Mouse (Mus musculus): ENCODE data around the gene Ap1g2. TPM values are rescaled to one million over a fixed set of nuclear protein-coding genes. Genes with fewer than 3 reads are reported as not detected.

Ap1g2 gene
- polyA plus RNA-seq, 1 experiment, result 112 TPM

DNA sequence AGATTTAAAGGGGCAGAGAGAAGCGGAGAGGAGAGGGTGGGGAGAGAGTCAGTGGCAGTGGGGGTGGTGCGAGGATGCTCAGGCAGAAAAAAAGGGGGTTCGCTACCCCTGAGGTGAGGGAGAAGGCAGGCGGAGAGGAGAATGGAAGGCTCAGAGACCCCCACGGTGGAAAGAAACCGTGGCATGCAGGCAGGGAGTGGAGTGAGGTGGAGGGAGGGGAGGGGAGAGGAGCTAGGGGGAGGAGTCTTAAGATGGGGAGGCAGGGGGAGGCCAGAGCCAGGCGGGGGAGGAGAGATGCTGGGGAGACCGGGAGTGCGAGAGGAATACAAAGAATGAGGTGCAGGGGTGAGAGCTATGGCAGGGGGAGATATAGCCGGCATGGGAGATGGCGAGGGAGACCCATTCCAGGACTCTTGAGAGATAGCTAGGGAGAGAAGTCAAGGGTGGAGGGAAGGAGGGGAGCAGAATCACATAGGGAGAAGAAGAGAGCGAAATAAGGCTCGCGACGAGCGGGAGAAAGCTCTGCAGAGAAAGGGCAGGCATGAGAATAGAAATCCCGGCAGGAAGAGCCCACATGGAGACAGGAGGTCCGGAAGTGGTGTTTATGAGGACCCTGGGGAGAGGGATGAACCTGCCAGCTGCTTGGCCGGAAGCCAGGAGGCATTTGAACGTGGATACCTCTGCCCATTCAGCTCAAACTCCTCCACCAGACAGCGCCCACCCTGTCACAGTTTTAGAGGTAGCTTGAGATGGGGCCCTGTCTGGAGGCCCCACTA is 10.2 kb upstream of the Ap1g2 start, which contains the start of gene Jph4:
Gene Jph4, minus strand, starts transcription at position 511 of the 776 bp plus-strand sequence.
- TF ChIP-seq CTCF (IDR thresholded peaks at IDR 0.05; ENCODE audit: control insufficient read depth, insufficient read depth, low read length) (no peak), POLR2A (IDR thresholded peaks at IDR 0.05; ENCODE audit: borderline replicate concordance, control insufficient read depth, low read depth, low read length) (no peak)
- Histone ChIP-seq H3K4me1 (ENCODE audit: control insufficient read depth, insufficient read depth, low read length) (no peaks in the 10 kb centered on the region), H3K27ac (ENCODE audit: control insufficient read depth, insufficient read depth, low read depth, low read length, poor library complexity) (no peak within 1 kb of the TSS), H3K4me3 (replicated peaks; ENCODE audit: control insufficient read depth, low read depth, low read length) (no peak within 1 kb of the TSS)
- 41% methylated on average over 21 of the region's 21 CpGs for WGBS

GRCm38 (mm10) chr14:55115846-55116245 is 9.5 kb upstream of the Ap1g2 start:
- WGBS, result 10% methylated on average over 8 of the region's 8 CpGs
- H3K4me3 ChIP-seq (replicated peaks; ENCODE audit: control insufficient read depth, low read depth, low read length), result no peak overlapping the region
- H3K27ac ChIP-seq (ENCODE audit: control insufficient read depth, insufficient read depth, low read depth, low read length, poor library complexity), result no peak overlapping the region
- H3K4me1 ChIP-seq (ENCODE audit: control insufficient read depth, insufficient read depth, low read length), result no peaks in the 10 kb centered on the region
- TF ChIP-seq POLR2A (IDR thresholded peaks at IDR 0.05; ENCODE audit: borderline replicate concordance, control insufficient read depth, low read depth, low read length) (no peak), CTCF (IDR thresholded peaks at IDR 0.05; ENCODE audit: control insufficient read depth, insufficient read depth, low read length) (no peak)

GRCm38 (mm10) chr14:55114759-55115701 is 8.6 kb upstream of the Ap1g2 start:
- WGBS, result 2% methylated on average over 78 of the region's 78 CpGs
- Histone ChIP-seq H3K4me1 (ENCODE audit: control insufficient read depth, insufficient read depth, low read length) (no peaks in the 10 kb centered on the region), H3K27ac (ENCODE audit: control insufficient read depth, insufficient read depth, low read depth, low read length, poor library complexity) (no peak overlapping the region), H3K4me3 (replicated peaks; ENCODE audit: control insufficient read depth, low read depth, low read length) (no peak overlapping the region)
- 0 out of 2 replicates have a peak, but pooled peaks have one; percentile 7 for TF ChIP-seq CTCF (IDR thresholded peaks at IDR 0.05; ENCODE audit: control insufficient read depth, insufficient read depth, low read length)
- no peak; the same call in 1 of the 2 replicates for TF ChIP-seq POLR2A (IDR thresholded peaks at IDR 0.05; ENCODE audit: borderline replicate concordance, control insufficient read depth, low read depth, low read length)

GRCm38 (mm10) chr14:55113975-55114645 is 7.7 kb upstream of the Ap1g2 start:
- no peak for TF ChIP-seq POLR2A (IDR thresholded peaks at IDR 0.05; ENCODE audit: borderline replicate concordance, control insufficient read depth, low read depth, low read length)
- peak; percentile 40; the same call in 1 of the 2 replicates for TF ChIP-seq CTCF (IDR thresholded peaks at IDR 0.05; ENCODE audit: control insufficient read depth, insufficient read depth, low read length)
- Histone ChIP-seq H3K4me1 (ENCODE audit: control insufficient read depth, insufficient read depth, low read length) (no peaks in the 10 kb centered on the region), H3K4me3 (replicated peaks; ENCODE audit: control insufficient read depth, low read depth, low read length) (no peak overlapping the region), H3K27ac (ENCODE audit: control insufficient read depth, insufficient read depth, low read depth, low read length, poor library complexity) (no peak overlapping the region)
- 17% methylated on average over 26 of the region's 26 CpGs for WGBS

DNA sequence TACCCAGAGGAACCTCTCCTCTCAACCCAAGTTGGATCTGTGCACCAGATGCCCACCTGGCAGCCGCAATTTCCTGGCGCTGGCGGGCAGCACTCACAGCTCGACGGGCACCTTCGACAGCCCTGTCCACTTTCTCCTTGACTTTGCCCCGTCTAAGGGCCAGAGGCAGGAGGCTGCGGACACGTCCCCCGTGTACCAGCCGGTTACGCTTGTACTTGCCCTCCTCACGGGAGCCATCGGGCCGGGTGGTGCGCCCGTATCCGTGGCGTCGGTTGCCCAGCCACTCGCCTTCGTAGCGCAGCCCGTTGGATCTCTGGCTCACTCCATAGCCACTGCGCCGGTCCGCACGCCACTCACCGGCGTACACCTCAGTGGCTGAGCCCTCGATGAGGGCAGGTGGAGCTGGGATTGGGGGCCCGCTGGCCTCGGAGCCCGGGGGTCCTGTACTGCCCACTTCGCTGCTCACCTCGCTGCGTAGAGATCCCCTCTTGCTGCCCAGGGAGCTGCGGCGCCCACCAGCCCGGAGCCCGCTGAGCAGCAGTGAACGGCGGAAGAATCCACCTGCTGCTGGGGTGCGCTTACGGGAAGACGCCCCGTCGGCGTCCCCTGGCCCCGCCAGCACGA is 7.1 kb upstream of the Ap1g2 start:
- Histone ChIP-seq H3K27ac (ENCODE audit: control insufficient read depth, insufficient read depth, low read depth, low read length, poor library complexity) (no peak overlapping the region; the same call in 1 of the 2 replicates), H3K4me1 (ENCODE audit: control insufficient read depth, insufficient read depth, low read length) (no peaks in the 10 kb centered on the region), H3K4me3 (replicated peaks; ENCODE audit: control insufficient read depth, low read depth, low read length) (no peak overlapping the region)
- 73% methylated on average over 51 of the region's 51 CpGs for WGBS
- no peak for TF ChIP-seq CTCF (IDR thresholded peaks at IDR 0.05; ENCODE audit: control insufficient read depth, insufficient read depth, low read length)
- no peak for TF ChIP-seq POLR2A (IDR thresholded peaks at IDR 0.05; ENCODE audit: borderline replicate concordance, control insufficient read depth, low read depth, low read length)

DNA sequence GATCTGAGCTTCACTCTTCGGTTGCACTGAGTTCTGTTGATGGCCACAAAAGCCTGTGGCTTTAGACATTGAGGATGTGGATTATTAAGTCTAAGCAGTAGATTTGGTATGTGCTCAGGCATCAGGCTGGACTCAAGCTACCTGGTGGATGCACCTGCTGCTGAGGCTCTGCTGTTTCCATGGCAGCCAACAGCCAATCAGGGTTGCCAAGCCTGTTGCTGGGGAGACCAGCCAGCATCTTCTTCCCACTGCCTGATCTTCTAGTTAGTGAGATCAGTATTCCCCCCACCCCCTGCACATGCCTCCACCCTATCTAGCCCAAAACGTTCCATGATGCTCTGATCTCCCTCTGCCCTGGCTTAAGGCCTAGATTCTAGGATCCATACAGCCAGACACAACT is 5.3 kb upstream of the Ap1g2 start:
- Histone ChIP-seq H3K27ac (ENCODE audit: control insufficient read depth, insufficient read depth, low read depth, low read length, poor library complexity) (no peak overlapping the region), H3K4me1 (ENCODE audit: control insufficient read depth, insufficient read depth, low read length) (no peaks in the 10 kb centered on the region), H3K4me3 (replicated peaks; ENCODE audit: control insufficient read depth, low read depth, low read length) (no peak overlapping the region)
- TF ChIP-seq POLR2A (IDR thresholded peaks at IDR 0.05; ENCODE audit: borderline replicate concordance, control insufficient read depth, low read depth, low read length), result no peak
- TF ChIP-seq CTCF (IDR thresholded peaks at IDR 0.05; ENCODE audit: control insufficient read depth, insufficient read depth, low read length), result no peak
- 77% methylated on average over 2 of the region's 2 CpGs for whole genome bisulfite sequencing

DNA sequence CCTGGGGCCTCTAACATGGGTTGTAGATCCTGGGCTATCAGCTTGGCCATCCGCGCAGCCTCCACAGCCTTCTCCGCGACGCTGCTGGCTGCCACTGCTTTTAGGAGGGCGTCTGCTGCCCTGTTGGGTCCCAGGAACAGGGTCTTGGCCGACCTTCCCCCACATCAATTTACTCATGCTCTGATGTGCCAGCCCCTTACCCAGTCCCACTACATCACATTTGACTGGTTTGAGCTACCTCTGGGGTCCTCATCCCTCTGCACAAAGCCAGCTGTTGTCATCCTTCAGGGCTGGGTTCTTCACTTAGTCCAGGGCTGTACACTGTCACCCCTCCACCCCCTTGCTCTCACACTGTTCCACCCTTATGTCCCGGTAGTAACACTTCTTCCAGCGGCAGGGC is 3.7 kb upstream of the Ap1g2 start:
- H3K4me1 ChIP-seq (ENCODE audit: control insufficient read depth, insufficient read depth, low read length), result peaks cover 2% of the 10 kb centered on the region
- H3K27ac ChIP-seq (ENCODE audit: control insufficient read depth, insufficient read depth, low read depth, low read length, poor library complexity), result no peak overlapping the region
- WGBS, result 62% methylated on average over 9 of the region's 9 CpGs
- TF ChIP-seq CTCF (IDR thresholded peaks at IDR 0.05; ENCODE audit: control insufficient read depth, insufficient read depth, low read length), result no peak
- TF ChIP-seq POLR2A (IDR thresholded peaks at IDR 0.05; ENCODE audit: borderline replicate concordance, control insufficient read depth, low read depth, low read length), result no peak
- H3K4me3 ChIP-seq (replicated peaks; ENCODE audit: control insufficient read depth, low read depth, low read length), result no peak overlapping the region

Data from bone marrow, adult 2 months (tissue).